Mouse (Mus musculus) cortical plate, adult 2 months (tissue): Measurements from ENCODE around the gene 6030468B19Rik.

Source experiments
- CTCF ChIP-seq: fragments of 200-500 bp; IDR thresholded peaks from 2 replicates; pipeline ENCODE4 v1.5.1; 2011; ENCODE audit warnings: mild to moderate bottlenecking, control low read depth, low read length; ENCODE audit not compliant: insufficient read depth; ENCODE audit errors: extremely low read depth
- POLR2A ChIP-seq: fragments of 200-500 bp; IDR thresholded peaks from 2 replicates; pipeline ENCODE4 v1.6.1; 2011; ENCODE audit warnings: mild to moderate bottlenecking, low read length, control low read depth; ENCODE audit not compliant: insufficient read depth; ENCODE audit errors: extremely low read depth

DNA sequence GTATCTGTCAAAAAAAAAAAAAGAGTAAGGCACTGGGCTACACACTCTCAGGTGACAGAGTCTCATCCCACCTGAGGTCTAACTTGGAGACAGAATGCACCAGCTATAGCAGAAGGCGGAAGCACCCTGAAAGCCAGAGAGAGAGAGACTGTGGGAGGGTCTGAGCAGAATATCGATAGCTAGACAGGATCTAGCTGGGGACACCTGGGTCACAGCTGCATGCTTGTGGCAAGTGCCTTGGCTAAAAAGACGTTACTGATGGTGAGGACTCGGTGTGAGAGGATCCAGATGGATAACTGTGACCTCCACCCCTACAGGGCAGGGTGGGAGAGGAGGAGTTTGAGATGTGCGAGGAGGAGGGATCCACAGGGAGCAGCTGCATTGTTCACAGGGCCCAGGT lies 506 bp upstream of the 6030468B19Rik start:
- TF ChIP-seq CTCF: no peak
- TF ChIP-seq POLR2A: no peak
